Mouse (Mus musculus): ENCODE measurements around the gene Zfhx3.

The Zfhx3 gene

DNA sequence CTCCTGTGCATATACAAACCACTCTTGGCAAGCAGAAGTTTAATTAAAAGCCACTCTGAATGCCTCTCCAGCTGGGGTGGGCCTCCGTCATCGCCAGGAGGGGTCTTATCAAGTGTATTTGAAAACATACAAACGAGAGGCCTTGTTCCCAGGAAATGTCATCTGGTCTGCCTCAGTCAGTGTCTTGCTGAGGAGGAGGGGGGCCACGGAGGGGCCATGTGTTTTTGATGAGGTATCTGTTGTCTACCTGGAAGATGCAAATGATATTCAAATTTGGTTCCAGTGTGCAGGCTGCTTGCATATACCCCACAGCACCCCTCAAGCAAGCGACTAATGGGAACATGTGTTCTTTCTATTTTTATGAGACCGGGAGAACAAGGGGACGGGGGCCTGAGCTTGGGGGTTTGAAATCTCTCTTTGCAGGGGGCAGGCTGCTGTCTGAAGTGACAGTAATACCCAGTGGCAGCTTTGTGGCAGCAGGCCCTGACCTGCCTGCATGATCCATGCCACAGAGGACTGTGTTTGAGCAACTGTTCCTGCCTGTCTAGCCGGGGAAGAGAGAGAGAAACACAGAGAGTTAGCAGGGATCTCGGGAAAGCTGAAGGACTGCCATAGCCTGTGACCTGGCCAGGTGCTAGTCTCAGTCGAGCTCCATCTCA, 412.8 kb downstream of the Zfhx3 start:
- no peak for DNase-seq (ENCODE audit: low read depth, low spot score)

DNA sequence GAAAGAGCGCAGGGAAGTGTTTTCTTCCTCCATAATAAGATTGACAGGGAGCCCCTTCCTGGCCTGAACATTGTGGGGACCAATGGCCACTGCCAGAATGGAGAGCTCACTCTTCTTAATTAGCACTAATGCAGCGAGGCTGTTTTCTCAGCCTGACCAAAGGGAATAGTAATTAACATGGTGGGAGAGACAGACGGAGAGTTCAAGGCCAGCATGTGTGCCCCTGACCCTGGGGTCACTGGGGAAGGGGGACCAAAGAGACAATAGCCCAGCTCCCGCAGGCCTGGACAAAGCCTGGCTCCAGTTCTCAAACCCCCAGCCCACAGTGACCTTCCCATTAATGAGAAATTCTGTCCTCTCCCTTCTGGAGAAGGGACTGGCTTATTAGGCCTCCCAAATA, 419.0 kb downstream of the Zfhx3 start:
- no peak for DNase-seq (ENCODE audit: low read depth, low spot score)

DNA sequence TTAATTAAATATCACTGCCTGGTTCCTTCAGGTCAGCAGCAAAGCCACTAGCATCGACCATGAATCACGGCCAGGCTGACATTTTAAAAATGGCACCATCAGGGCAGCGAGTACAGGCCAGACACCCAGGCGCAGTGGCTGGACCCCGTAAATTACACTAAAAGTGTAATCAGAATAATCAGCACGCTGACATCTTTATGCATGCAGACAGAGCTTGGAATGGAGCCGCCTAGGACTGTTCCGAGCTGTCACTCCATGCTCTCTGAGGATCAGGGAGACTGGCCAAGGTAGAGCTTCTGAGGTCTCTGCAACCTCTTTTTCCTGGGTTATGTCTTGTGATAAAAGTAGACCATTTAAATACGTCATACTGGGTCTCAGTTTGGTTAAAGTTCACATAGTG, 420.0 kb downstream of the Zfhx3 start:
- DNase-seq (ENCODE audit: low read depth, low spot score) = no peak

DNA sequence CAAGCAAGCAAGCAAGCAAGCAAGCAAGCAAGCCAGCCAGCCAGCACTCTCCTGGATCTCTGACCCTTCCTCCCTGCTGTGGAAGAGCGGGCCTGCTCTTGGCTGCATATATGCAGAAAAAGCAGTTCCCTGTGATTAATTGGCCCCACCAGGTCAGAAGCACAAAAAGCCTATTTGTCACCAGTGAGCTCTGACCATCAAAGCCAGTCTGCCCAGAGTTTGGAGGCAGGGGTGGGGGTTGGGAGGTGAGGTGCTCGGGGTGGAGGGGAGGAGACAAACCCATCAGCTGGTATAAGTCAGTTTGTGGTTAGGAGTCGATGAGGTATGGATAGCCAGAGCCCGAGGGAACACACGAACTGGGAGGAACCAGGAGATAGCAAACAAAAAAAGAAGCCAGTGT, 421.0 kb downstream of the Zfhx3 start:
- no peak for DNase-seq (ENCODE audit: low read depth, low spot score)

DNA sequence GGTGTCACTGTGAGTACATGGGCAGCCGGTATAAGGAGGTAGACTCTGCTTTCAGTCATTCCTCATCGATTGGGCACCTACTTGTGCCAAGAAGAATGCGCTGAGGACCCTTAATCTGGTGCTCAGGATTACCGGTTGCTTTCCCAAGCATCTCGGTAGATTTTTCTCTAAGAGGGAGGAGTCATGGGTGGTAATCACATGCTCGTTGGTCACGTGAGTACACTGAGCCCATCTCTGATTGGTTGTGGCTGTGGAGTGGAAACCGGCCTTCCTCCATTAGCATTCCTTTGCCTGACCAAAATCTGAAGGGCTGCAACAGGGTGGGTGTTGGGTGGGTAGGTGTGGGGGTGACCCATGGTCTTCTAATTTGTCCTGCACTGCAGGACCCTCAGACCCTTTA, 421.4 kb downstream of the Zfhx3 start:
- DNase-seq (ENCODE audit: low read depth, low spot score) = peak; percentile 53

DNA sequence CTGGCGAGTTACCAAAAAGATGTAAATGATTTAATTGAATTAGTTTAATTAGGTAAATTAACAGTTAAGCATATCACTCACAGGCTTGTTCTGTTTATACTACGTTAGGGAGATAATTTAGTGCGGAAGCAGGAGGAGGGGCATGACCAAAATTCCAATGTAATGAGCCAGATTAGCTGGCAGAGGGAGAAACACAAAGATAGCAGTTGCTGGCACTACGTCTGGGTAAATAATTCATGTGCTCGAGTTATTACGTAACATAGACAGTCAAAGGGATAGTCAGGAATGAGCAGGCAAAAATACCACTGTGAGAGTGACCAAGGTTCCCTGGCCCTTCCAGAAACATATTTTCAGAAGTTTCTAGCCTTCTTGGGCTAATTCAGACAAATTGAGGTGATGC, 426.6 kb downstream of the Zfhx3 start:
- no peak for DNase-seq (ENCODE audit: low read depth, low spot score)

DNA sequence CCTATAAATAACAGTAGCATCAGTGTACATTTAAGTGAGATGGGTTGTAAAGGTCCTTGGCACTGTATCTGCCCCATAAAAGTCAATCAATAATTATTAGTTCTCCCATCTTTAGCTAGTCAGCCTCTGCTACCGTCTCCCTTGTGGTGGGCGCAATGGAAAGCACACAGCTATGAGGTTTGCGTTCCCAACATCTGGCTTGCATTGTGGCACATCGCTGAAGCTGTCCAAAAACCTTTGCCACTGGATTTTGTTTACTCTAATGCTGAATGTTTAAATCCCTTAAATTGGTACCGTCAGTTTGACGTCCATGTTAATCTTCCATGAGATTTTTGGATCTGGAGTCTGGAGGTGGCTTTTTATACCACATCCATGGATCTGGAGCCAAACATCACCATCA, 428.3 kb downstream of the Zfhx3 start:
- no peak for DNase-seq (ENCODE audit: low read depth, low spot score)

DNA sequence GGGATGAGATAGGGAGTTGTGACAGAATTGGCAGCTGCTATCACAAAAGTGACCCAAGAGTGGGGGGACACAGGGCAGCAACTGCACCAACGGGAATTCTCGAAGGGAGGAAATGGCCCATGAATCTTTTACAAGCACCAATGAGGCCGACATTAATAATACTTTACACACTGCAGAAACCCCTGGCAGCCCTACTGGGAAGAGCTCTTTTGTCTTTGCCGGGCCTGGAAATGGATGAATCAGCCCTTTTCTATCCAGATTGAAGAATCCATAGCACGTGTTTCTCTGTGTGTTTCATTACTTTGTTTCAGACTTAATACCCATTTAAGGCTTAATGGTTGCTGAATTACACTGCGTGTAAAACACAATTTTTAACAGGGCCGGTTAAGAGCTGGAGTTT, 430.6 kb downstream of the Zfhx3 start:
- no peak for DNase-seq (ENCODE audit: low read depth, low spot score)

DNA sequence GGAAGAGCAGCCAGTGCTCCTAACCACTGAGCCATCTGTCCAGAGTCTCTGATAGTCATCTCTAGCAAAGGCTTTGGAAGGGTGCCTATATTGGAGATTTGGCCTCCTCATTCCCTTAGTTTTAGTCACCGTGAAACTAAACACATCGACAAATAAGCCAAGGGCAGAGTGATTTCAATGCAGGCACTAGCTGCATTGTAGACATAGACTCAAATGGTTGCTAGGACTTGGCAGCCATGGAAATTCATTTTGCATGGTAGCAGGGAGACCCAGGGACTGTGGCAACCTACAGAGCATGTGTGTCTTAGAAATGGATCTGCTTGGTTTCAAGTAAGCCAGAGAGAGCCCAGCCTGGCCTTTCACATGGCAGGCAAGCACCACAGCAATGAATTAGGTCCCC, 435.6 kb downstream of the Zfhx3 start:
- no peak for DNase-seq (ENCODE audit: low read depth, low spot score)

DNA sequence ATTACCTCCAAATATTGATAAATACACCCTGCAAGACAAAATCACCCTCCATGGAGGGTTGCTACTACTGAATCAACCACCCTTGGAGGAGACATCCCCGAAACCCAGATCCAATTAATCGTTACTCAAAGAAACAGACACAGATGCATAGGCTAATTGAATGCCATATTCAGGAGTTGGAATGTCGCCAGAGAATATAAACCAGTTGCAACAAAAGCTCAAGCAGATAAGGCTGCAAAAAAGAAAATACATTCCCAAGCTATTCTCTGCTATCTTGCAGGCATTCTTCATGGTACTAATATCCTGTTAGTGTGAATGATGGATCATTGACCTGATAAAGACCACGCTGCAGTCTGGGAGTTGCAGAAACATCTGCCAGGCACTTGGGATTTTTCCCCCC, 440.7 kb downstream of the Zfhx3 start:
- DNase-seq (ENCODE audit: low read depth, low spot score) = no peak

DNA sequence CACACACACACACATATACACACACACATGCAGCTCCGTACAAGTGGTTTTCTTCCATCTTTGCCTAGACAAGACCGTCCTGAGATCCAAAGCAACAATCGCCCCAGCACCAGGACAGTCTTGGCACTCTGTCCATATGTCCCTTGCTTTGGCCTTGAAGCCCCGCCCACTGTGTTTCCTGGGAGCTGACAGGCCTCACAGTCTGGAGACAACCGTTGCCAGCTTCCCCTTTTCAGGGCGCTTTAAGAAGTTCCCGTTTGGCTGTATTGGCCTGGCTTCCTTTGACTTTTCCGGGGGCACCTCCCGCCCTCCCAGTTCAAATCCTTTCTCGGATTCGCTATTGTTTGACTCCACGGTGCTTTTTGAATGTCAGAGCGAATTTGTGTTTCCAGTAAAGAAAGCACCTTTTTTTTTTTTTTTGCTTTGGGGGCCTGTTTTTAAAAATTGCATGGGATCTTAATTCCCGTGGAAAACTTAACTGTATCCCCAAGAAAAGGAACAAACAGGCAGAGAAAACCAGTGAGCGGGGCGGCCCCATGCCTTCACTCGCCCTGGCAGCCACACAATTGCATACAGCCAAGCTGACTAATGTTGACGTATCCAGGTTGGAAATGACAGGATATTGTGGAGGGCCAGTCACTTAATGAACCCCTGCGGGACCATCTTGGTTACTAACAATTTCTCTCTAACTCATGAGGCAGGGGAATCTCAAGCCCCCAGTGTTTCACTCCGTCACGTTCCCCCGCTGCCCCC, 444.9 kb downstream of the Zfhx3 start:
- peak; percentile 47 for DNase-seq (ENCODE audit: low read depth, low spot score)

DNA sequence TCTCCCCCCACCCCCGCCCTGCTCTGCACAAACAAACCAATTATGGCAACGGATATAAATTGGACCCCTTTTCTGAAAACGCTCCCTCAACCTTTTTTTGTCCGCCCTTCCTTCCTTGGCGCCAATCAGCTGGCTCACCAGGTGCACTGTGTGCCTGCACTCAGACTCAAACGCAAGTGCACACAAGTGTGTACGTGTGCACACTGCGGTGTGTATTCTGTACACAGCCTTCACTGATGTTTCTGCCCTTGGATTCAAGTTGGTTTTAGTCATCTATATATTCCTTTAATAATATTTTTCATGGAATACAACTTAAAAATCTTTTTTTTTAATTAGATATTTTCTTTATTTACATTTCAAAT, 445.4 kb downstream of the Zfhx3 start:
- DNase-seq (ENCODE audit: low read depth, low spot score) = no peak

DNA sequence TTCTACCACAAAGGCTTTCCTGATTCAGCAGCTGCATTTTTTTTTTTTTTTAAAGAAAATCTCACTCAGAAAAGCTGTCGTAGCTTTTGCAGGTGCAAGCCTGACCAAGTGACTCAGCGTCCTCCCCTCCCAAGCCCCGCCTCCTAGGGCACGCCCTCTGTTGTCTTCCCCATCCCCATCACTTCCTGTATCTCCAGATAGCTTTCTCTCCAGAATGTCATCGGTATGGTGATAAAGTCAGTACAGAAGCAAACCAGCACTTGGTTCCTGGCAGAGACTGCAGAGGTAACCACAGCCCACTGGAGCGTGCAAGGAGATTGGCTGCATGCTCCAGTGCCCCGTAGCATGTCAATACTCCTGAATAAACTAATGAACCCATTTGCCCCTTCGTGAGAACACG, 450.5 kb downstream of the Zfhx3 start:
- DNase-seq (ENCODE audit: low read depth, low spot score) = peak; percentile 27

DNA sequence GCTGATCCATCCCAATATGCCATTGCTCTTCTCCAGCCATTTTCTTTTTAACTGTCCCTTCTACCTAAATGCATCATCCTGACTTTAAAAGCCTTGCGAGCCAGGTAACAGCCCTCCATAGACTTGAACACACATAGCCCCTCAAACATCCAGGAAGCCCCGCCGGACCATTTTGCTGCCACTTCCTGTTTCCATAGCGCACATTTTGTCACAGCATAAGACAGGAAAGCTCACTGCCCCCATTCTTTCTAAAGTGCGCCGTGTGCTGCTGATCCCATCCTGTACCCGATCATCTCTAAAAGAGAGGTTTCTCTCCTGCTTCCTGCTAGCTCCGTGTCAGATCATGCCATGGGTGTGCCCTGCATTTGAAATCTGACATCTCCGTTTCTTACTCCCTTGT, 459.7 kb downstream of the Zfhx3 start:
- no peak for DNase-seq (ENCODE audit: low read depth, low spot score)

DNA sequence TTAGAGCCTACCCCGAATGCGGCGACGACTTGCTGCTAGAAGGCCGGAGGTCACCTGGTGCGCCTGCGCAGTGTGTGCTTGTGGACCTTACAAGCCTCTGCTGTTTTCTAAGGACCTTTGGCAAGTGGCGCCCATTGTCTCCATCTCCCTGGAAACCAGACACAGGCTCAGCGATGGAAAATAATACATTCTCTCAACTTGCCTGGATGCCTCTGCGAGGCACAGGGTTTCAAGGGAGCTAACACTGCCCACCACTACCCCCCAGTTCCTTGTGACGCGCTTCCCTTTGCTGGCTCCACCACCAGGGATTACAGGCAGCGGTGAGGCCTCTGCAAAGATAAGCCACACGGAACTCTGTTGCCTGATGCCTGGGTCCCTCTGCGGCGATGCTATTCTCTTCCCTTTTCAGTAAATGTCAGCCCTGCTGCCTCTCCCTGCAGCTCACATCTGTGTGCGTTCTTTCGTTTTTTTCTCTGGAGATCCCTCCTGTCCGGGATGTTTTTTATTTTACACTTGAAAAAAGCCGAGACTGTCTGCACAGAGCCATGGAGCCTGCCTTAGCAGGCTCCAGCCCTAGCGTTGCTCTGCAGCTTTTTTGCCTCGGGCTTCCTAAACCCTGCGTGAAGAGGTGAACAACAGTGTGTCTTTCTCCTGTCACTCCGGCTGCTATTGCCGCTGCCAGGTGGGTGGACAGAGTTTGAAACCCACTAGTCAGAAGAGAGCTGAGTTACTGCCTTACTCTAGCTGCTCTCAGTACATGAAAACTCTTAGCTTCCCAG, 464.5 kb downstream of the Zfhx3 start:
- no peak for DNase-seq (ENCODE audit: low read depth, low spot score)

DNA sequence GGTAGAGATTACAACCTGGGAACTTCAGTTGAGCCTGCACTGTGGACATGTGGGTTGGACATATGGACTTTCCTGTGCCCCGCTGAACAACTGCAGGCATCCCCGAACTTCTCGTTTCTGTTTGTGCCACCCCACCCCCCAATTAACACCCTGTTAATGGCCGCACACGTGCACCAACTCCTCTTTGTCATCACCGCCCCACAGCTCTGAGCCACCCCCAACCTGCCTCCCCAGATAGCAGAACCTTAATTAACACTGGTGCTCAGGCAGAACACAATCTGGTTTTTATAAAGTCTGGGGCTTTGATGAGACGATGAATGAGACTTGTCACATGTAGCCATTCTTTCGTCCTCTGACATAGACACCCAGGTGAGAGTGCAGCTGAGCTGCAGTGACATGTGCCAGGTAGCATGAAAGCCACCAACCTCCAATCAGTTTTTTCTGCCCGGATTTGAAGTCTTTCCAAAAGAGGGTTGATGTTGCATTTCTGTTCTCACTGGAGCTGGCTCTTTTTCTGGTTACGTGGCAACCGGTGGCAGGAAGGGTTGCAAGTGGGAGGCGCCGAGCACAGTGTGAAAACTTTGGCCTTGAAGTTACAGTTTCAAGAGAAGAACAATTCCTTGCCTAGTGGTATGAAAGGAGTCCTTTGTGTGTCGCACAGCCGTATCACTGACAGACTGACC, 476.9 kb downstream of the Zfhx3 start:
- no peak for DNase-seq (ENCODE audit: low read depth, low spot score)

DNA sequence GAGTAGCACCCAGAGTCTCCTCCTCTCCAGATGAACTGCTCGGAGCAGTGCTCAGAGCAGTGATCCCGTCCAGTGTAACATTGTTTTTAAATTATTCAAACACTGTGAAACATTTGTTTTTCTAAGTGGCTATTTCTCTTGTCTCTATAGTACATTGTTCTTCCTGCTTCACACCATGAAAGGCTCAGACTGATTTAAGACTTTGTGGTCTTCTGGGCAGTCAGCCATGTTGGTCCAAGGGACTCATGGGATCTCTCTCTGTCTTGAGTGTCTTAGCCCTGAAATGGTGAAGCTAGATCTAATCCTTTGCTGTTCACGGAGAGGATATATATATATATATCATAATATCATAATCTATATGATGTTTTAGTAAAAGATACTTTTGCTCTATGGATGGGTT, 480.1 kb downstream of the Zfhx3 start:
- no peak for DNase-seq (ENCODE audit: low read depth, low spot score)

DNA sequence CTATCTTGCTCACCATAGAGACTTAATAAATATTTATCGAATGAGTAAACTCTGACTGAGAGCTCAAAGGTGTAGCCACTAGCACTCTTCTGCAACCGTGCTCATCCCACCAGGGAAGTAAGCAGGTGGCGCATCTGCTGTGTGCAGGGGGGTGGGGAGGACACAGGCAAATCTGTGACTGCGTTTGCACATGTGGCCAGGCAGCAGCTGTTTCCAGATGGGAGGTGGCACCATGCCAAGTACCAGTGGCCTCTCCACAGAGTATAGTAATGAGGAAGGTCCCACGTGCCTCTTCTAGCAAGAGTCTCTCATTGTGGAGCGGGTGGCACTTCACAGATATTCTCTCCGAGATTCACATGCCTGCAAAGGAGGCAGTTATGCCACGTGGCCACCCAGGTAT, 481.9 kb downstream of the Zfhx3 start:
- no peak for DNase-seq (ENCODE audit: low read depth, low spot score)

DNA sequence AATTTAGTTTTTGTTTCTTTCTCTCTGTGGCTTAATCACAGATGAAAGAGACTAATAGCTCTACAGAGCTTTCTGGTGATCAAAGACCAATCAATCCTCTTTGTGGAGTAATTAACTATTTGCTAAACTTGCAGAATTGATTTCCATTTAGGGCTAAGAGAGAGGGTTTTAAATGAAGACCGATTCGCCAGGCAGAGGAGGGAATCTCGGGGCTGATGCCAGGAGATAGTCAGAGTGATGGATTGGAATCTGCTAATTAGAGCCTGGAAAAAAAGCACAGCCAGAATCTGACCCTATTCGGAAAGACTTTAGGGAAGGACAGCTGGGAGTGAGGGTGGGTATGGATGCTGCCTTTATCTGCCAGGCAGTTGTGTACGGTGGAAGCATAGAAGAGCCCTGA, 490.9 kb downstream of the Zfhx3 start:
- no peak for DNase-seq (ENCODE audit: low read depth, low spot score)

DNA sequence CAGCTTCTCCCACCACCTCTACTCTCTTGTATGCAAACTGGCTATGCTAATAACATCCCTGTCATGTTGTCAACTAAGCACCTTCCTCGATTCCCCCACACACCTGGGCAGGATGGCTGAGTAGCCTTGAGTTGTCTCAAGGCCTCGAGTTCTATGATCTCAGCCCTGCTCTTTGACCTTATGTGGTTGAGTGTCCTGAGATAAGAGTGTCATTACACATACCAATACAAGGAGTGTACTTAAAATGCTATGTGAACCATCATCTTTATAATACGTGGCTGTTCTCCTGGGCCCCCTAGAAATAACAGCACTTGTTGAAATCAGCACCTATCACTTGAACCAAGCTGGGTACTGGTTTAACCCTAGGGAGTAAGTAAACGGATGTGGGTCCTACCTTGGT, 492.1 kb downstream of the Zfhx3 start:
- DNase-seq (ENCODE audit: low read depth, low spot score) = no peak

DNA sequence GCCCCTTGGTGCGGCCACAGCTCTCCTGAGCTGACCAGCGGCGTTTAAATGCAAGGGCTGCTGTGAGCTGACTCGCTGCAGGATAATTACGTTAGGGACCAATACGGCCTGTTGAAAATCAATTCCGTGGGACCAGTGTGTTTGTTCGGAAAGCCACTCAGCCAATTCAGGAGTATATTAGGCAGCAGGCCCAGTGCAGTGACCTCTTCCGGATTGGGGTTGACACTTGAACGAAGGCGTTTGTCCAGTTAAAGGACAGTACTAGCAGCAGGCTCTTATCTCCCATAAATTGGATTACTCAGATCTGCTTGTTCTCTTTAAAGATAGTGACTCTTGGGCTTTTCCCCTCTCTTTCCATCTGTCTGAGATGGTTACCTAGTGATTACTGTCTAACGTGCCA, 493.9 kb downstream of the Zfhx3 start:
- DNase-seq (ENCODE audit: low read depth, low spot score) = no peak

DNA sequence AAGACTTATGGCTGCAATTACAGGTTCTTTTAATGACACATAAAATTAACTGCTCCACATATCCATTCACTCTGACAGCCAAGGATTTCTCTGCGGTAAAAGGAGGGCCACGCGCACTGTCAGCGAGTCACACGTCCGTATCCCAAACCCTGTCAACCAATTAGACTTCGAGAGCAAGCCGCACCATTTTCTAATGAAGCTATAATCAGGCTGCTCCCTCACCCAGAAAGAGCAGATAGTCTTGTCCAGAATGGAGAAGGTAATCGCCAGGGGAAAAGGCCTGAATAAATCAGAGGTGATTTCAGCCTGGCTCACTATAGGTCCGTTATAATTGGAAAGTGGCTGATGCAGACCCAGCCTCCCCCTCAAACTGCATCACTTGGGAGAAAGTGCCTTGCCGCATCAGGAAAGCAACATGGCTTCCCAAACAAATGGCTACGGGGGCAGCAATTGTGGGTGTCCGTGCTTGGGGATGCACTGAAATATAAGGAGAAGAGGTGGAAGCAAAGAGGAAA, 494.9 kb downstream of the Zfhx3 start:
- DNase-seq (ENCODE audit: low read depth, low spot score) = no peak

All from ES-CJ7 (cell line).